Mouse (Mus musculus): Measurements from ENCODE around the gene Tnfsf13. TPM values are rescaled to one million over a fixed set of nuclear protein-coding genes. Genes with fewer than 3 reads are reported as not detected.
A peak's percentile ranks its signal among the peaks of the same experiment; 100 is the strongest.

The Tnfsf13 gene
- polyA plus RNA-seq, 1 experiment from 2014 or later, result 0.53 TPM

GRCm38 (mm10) chr11:69684936-69685335 is 648 bp downstream of the Tnfsf13 start:
- WGBS, result 86% methylated on average over 6 of the region's 6 CpGs
- Histone ChIP-seq H3K27me3 (no peaks in the 10 kb centered on the region), H3K9me3 (replicated peaks) (no peaks in the 10 kb centered on the region), H3K4me1 (peaks cover 48% of the 10 kb centered on the region), H3K9ac (no peak overlapping the region), H3K4me2 (no peak overlapping the region), H3K27ac (peak overlapping the region; percentile 79; the same call in 1 of the 2 replicates), H3K4me3 (replicated peaks) (no peak overlapping the region), H3K36me3 (peaks cover 7% of the 10 kb centered on the region)
- no peak for ATAC-seq (replicated peaks; ENCODE audit: low FRiP score)

GRCm38 (mm10) chr11:69684128-69684745 is 1.3 kb downstream of the Tnfsf13 start:
- no peak overlapping the region for H3K27ac ChIP-seq
- no peak overlapping the region for H3K9ac ChIP-seq
- peaks cover 53% of the 10 kb centered on the region for H3K4me1 ChIP-seq
- H3K27me3 ChIP-seq, result no peaks in the 10 kb centered on the region
- 79% methylated on average over 12 of the region's 12 CpGs for WGBS
- H3K36me3 ChIP-seq, result peaks cover 13% of the 10 kb centered on the region
- H3K4me2 ChIP-seq, result no peak overlapping the region
- no peak overlapping the region for H3K4me3 ChIP-seq (replicated peaks)
- no peaks in the 10 kb centered on the region for H3K9me3 ChIP-seq (replicated peaks)
- no peak for ATAC-seq (replicated peaks; ENCODE audit: low FRiP score)

- Histone ChIP-seq H3K27ac (0 out of 2 replicates have a peak overlapping the region, but pooled peaks have one; percentile 95), H3K4me2 (no peak overlapping the region; the same call in 1 of the 2 replicates), H3K4me1 (peaks cover 54% of the 10 kb centered on the region), H3K36me3 (peaks cover 19% of the 10 kb centered on the region), H3K4me3 (replicated peaks) (no peak overlapping the region), H3K27me3 (no peaks in the 10 kb centered on the region), H3K9me3 (replicated peaks) (no peaks in the 10 kb centered on the region), H3K9ac (0 out of 2 replicates have a peak overlapping the region, but pooled peaks have one; percentile 25)
- 82% methylated on average over 7 of the region's 7 CpGs for WGBS
- ATAC-seq (replicated peaks; ENCODE audit: low FRiP score), result no peak
Observed at GRCm38 (mm10) chr11:69683576-69683975, 2.0 kb downstream of the Tnfsf13 start.

- peak overlapping the region; percentile 95 for H3K27ac ChIP-seq
- no peaks in the 10 kb centered on the region for H3K9me3 ChIP-seq (replicated peaks)
- peaks cover 54% of the 10 kb centered on the region for H3K4me1 ChIP-seq
- ATAC-seq (replicated peaks; ENCODE audit: low FRiP score), result 0 out of 2 replicates have a peak, but pooled peaks have one; percentile 49
- peak overlapping the region; percentile 25; the same call in 1 of the 2 replicates for H3K9ac ChIP-seq
- 24% methylated on average over 12 of the region's 12 CpGs for WGBS
- H3K4me3 ChIP-seq (replicated peaks), result peak overlapping the region; percentile 88
- no peaks in the 10 kb centered on the region for H3K27me3 ChIP-seq
- H3K4me2 ChIP-seq, result peak overlapping the region; percentile 91
- H3K36me3 ChIP-seq, result peaks cover 24% of the 10 kb centered on the region
Observed at GRCm38 (mm10) chr11:69682840-69683533, 2.6 kb downstream of the Tnfsf13 start.

- Histone ChIP-seq H3K4me2 (peak overlapping the region; percentile 91), H3K9ac (peak overlapping the region; percentile 89), H3K27ac (peak overlapping the region; percentile 95), H3K27me3 (no peaks in the 10 kb centered on the region), H3K9me3 (replicated peaks) (no peaks in the 10 kb centered on the region), H3K4me1 (peaks cover 54% of the 10 kb centered on the region), H3K4me3 (replicated peaks) (peak overlapping the region; percentile 88), H3K36me3 (peaks cover 30% of the 10 kb centered on the region)
- whole genome bisulfite sequencing, result 21% methylated on average over 24 of the region's 24 CpGs
- peak; percentile 16; the same call in 1 of the 2 replicates for ATAC-seq (replicated peaks; ENCODE audit: low FRiP score)
Observed at GRCm38 (mm10) chr11:69682209-69682839, 3.3 kb downstream of the Tnfsf13 start.

DNA sequence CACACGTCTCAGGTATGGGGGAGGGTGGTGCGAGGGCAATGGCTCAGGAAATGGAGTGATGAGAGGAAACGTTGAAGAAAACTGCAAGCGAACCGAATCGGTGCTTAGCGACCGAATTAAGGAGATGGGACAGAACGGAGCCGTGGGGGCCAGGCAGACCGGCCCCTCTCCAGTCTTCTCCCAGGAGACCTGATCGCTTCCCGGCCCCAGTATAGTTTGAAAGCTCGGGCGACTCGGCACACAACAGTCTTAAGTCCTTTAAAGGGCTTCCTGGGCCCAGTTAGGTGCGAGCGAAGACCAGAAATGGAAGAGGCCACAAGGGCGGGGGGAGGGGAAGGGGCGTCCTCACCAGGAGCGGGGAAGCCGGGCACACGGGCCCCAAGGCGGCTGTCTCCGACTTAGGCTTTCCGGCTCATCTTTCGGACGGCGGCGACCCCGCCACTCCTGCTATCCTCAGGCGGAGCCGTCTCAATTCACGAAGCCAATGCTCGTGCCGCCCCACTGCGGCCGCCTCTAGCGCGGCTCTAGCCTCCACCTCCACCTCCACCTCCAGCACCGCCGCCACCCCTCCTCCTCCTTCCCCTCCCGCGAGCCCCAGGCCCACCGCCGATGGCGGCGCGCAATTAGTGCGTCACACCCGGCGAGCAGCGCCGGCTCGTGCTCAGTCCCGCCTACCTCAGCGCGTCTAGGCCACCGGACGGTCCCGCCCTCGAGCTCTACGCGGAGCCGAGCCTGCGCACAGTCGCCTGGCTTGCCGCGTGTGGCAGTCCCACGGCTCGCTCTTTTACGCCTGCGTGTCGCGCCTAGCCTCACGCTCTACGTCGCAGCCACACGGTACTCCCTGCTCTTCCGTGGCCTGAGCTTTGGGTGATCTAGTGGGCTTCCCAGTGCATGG is 4.0 kb downstream of the Tnfsf13 start, which contains the start of gene Senp3:
TSS of gene Senp3 (minus strand) at position 771 of the 895 bp plus-strand sequence.
- H3K9me3 ChIP-seq (replicated peaks), result no peaks in the 10 kb centered on the region
- peaks cover 51% of the 10 kb centered on the region for H3K4me1 ChIP-seq
- H3K4me3 ChIP-seq (replicated peaks), result peak within 1 kb of the TSS; percentile 88
- H3K27me3 ChIP-seq, result no peaks in the 10 kb centered on the region
- ATAC-seq (replicated peaks; ENCODE audit: low FRiP score), result peak; percentile 97
- H3K4me2 ChIP-seq, result peak within 1 kb of the TSS; percentile 91
- peak within 1 kb of the TSS; percentile 95 for H3K27ac ChIP-seq
- WGBS, result under 1% methylated on average over 79 of the region's 80 CpGs
- H3K9ac ChIP-seq, result peak within 1 kb of the TSS; percentile 89
- peaks cover 38% of the 10 kb centered on the region for H3K36me3 ChIP-seq

DNA sequence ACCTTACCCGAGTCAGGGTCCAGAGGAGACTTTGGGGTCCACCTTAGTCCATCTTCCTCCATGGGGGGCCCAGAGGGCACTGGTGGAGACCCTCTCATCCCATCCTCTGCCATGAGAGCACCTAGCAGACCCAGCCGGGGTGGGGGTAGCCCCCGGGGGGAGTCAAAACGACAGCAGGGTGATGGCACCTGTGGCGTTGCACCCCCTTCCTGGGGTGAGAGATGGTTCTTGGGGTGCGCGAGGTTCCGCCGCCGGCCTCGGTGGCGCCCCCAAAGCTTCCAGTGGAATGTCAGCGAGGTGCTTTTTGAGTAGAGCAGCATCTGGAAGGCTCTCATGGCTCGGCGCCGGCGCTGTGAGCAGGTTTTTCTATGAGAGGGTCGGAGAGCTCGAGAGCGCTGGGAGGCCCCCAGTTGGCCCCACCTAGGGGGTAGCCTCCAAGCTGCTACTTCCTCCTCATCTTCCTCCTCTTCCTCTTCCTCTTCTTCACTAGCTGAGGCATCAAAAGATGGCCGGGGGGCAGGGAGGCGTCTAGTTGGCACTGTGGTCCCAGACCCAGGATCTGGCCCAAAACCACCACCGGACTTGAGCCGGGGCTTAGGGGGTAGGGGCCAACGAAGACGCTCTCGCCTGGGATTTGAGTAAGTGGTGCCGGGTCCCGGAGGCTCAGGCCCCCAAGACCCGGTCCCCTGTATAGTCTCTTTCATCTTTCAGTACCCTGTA is 5.3 kb downstream of the Tnfsf13 start:
- Histone ChIP-seq H3K27me3 (no peaks in the 10 kb centered on the region), H3K4me1 (peaks cover 38% of the 10 kb centered on the region), H3K4me2 (peak overlapping the region; percentile 91), H3K27ac (no peak overlapping the region), H3K36me3 (peaks cover 51% of the 10 kb centered on the region), H3K4me3 (replicated peaks) (peak overlapping the region; percentile 88), H3K9me3 (replicated peaks) (no peaks in the 10 kb centered on the region), H3K9ac (peak overlapping the region; percentile 89; the same call in 1 of the 2 replicates)
- no peak for ATAC-seq (replicated peaks; ENCODE audit: low FRiP score)
- 93% methylated on average over 30 of the region's 30 CpGs for WGBS

DNA sequence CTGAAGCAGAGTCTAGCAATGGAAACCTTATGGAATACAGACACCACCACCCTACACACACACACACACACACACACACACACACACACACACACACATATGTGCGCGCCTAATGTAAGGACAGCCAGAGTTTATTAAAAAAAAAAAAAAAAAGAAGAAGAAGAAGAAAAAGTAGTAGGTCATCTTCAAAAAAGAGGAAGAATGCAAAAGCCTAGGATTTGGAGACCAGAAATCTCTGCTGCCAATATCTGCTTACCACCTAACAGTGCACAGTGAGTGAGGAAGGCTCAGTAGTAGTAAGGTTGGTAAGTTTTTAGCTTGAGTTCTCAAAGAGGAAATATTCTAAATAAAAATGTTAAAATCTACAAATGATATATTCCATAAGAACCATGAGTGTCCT is 6.4 kb downstream of the Tnfsf13 start:
- no peaks in the 10 kb centered on the region for H3K9me3 ChIP-seq (replicated peaks)
- H3K27ac ChIP-seq, result no peak overlapping the region
- H3K9ac ChIP-seq, result no peak overlapping the region
- ATAC-seq (replicated peaks; ENCODE audit: low FRiP score), result no peak
- no peak overlapping the region for H3K4me2 ChIP-seq
- H3K36me3 ChIP-seq, result peaks cover 62% of the 10 kb centered on the region
- no peak overlapping the region for H3K4me3 ChIP-seq (replicated peaks)
- 100% methylated on average over 2 of the region's 2 CpGs for WGBS
- H3K4me1 ChIP-seq, result peaks cover 34% of the 10 kb centered on the region
- no peaks in the 10 kb centered on the region for H3K27me3 ChIP-seq

- H3K9me3 ChIP-seq (replicated peaks), result no peaks in the 10 kb centered on the region
- H3K27ac ChIP-seq, result peak within 1 kb of the TSS; percentile 97
- WGBS, result under 1% methylated on average over 36 of the region's 36 CpGs
- peaks cover 85% of the 10 kb centered on the region for H3K36me3 ChIP-seq
- peak within 1 kb of the TSS; percentile 100 for H3K4me3 ChIP-seq (replicated peaks)
- no peaks in the 10 kb centered on the region for H3K27me3 ChIP-seq
- peaks cover 36% of the 10 kb centered on the region for H3K4me1 ChIP-seq
- H3K4me2 ChIP-seq, result peak within 1 kb of the TSS; percentile 70
- peak; percentile 98 for ATAC-seq (replicated peaks; ENCODE audit: low FRiP score)
- H3K9ac ChIP-seq, result peak within 1 kb of the TSS; percentile 100
Observed at GRCm38 (mm10) chr11:69672211-69672706, 13.3 kb downstream of the Tnfsf13 start, which contains the start of gene Eif4a1. Eif4a1 (minus strand) TSS chr11:69672423.

GRCm38 (mm10) chr11:69671726-69672124 is 13.9 kb downstream of the Tnfsf13 start:
- WGBS, result under 1% methylated on average over 43 of the region's 43 CpGs
- peak overlapping the region; percentile 100 for H3K4me3 ChIP-seq (replicated peaks)
- peak; percentile 5; the same call in 1 of the 2 replicates for ATAC-seq (replicated peaks; ENCODE audit: low FRiP score)

More at GRCm38 (mm10) chr11:69671726-69672124, 13.9 kb downstream of the Tnfsf13 start:
- H3K36me3 ChIP-seq, result peaks cover 84% of the 10 kb centered on the region
- H3K9ac ChIP-seq, result peak overlapping the region; percentile 100
- H3K27ac ChIP-seq, result peak overlapping the region; percentile 97
- peaks cover 36% of the 10 kb centered on the region for H3K4me1 ChIP-seq
- peak overlapping the region; percentile 70 for H3K4me2 ChIP-seq
- H3K27me3 ChIP-seq, result no peaks in the 10 kb centered on the region
- no peaks in the 10 kb centered on the region for H3K9me3 ChIP-seq (replicated peaks)

Data from kidney, embryonic 15.5 days (tissue).